Mouse (Mus musculus): Measurements from ENCODE around the gene Ninj1. TPM values are rescaled to one million over a fixed set of nuclear protein-coding genes. Genes with fewer than 3 reads are reported as not detected.

The Ninj1 gene
- total RNA-seq (2021), result 10 to 100 TPM; 49.0 to 51.9 TPM
- long read RNA-seq, experiment 1, transcript Ninj1-201 (4 exons, 1,187 nt), result major isoform, 65 of 73 reads
- long read RNA-seq, experiment 1, partial matches to known transcripts, result 3 of 73 reads
- long read RNA-seq, experiment 1, other reads (novel, unspliced or antisense), result 4 of 73 reads
- long read RNA-seq, experiment 2, transcript Ninj1-201 (4 exons, 1,187 nt), result major isoform, 81 of 87 reads
- long read RNA-seq, experiment 2, partial matches to known transcripts, result 2 of 87 reads
- long read RNA-seq, experiment 2, other reads (novel, unspliced or antisense), result 3 of 87 reads

GRCm38 (mm10) chr13:49187288-49188218, at the start of gene Ninj1:
Gene Ninj1, plus strand, starts transcription at chr13:49187485.
- DNase-seq (ENCODE audit: low spot score in 2 of 2), result peak; percentile 67 to 75

- no peak for DNase-seq (ENCODE audit: low spot score in 2 of 2)
These were observed 46.7 kb upstream of the Ninj1 start for GRCm38 (mm10) chr13:49140567-49140966.

- DNase-seq (ENCODE audit: low spot score in 2 of 2), result no peak
These were observed 44.9 kb upstream of the Ninj1 start for GRCm38 (mm10) chr13:49142396-49142795.

GRCm38 (mm10) chr13:49143323-49143722, 44.0 kb upstream of the Ninj1 start:
- no peak for DNase-seq (ENCODE audit: low spot score in 2 of 2)

GRCm38 (mm10) chr13:49144451-49144850, 42.8 kb upstream of the Ninj1 start:
- DNase-seq (ENCODE audit: low spot score in 2 of 2), result no peak

GRCm38 (mm10) chr13:49145396-49145795, 41.9 kb upstream of the Ninj1 start:
- no peak for DNase-seq (ENCODE audit: low spot score in 2 of 2)

- DNase-seq (ENCODE audit: low spot score in 2 of 2), result no peak
These were observed 41.1 kb upstream of the Ninj1 start for GRCm38 (mm10) chr13:49146040-49146697.

- no peak for DNase-seq (ENCODE audit: low spot score in 2 of 2)
These were observed 40.6 kb upstream of the Ninj1 start for GRCm38 (mm10) chr13:49146698-49147006.

GRCm38 (mm10) chr13:49147007-49147857, 40.1 kb upstream of the Ninj1 start:
- DNase-seq (ENCODE audit: low spot score in 2 of 2), result no peak

- peak in 1 of 2 experiments; percentile 18 for DNase-seq (ENCODE audit: low spot score in 2 of 2)
These were observed 39.4 kb upstream of the Ninj1 start, which contains the start of gene Wnk2 for GRCm38 (mm10) chr13:49147858-49148226. Gene Wnk2, minus strand, starts transcription at chr13:49148014.

GRCm38 (mm10) chr13:49148687-49149086, 38.6 kb upstream of the Ninj1 start:
- DNase-seq (ENCODE audit: low spot score in 2 of 2), result no peak

GRCm38 (mm10) chr13:49154028-49154427, 33.3 kb upstream of the Ninj1 start:
- DNase-seq (ENCODE audit: low spot score in 2 of 2), result no peak

GRCm38 (mm10) chr13:49154621-49155020, 32.7 kb upstream of the Ninj1 start:
- no peak for DNase-seq (ENCODE audit: low spot score in 2 of 2)

GRCm38 (mm10) chr13:49156645-49157044, 30.6 kb upstream of the Ninj1 start:
- DNase-seq (ENCODE audit: low spot score in 2 of 2), result no peak

GRCm38 (mm10) chr13:49158040-49158713, 29.1 kb upstream of the Ninj1 start:
- no peak for DNase-seq (ENCODE audit: low spot score in 2 of 2)

- DNase-seq (ENCODE audit: low spot score in 2 of 2), result no peak
These were observed 26.0 kb upstream of the Ninj1 start for GRCm38 (mm10) chr13:49161236-49161635.

GRCm38 (mm10) chr13:49162722-49163121, 24.6 kb upstream of the Ninj1 start:
- DNase-seq (ENCODE audit: low spot score in 2 of 2), result no peak

GRCm38 (mm10) chr13:49163645-49164044, 23.6 kb upstream of the Ninj1 start:
- no peak for DNase-seq (ENCODE audit: low spot score in 2 of 2)

- no peak for DNase-seq (ENCODE audit: low spot score in 2 of 2)
These were observed 20.2 kb upstream of the Ninj1 start for GRCm38 (mm10) chr13:49167081-49167480.

Measured in adrenal gland, postnatal 4 days (tissue).